15 mouse cellular contexts compared by ENCODE assay signal in the genomic region with DNA sequence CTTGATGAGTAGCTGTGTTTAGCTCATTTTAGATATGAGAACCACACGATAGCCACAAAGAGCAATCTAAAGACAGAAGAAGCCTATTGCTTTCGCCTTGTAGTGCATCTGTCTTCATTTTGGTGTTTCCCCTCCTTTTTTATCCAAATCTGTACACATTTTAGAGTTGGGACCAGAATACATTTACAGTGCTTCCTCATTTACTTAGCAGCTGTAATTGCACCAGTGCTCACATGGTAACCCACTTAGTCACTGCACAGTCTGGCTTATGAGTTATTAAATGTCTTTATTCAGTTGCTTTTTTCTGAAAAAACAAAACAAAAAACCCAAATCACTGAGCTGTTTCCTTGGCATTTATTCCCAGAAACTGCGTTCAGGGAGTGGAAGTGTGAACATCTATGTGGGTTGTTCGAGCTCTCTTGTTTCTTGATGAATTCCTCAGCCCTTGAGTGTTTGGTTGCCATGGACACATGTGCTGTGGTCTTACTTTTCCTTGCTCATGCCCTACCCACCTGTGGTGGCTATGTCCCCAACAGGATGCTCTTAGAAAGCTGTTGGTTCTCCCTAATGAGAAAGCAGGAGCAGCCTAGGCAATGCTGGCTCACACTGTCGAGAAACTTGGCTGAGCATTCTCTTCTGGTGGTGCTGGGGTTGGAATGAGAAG. TPM values are rescaled to one million over a fixed set of nuclear protein-coding genes. Genes with fewer than 3 reads are reported as not detected.
DNase-seq lines count a peak whose midpoint lies in the region; ATAC-seq and TF ChIP-seq lines count a peak whose summit lies in the region.
"Had no signal": no experiment of that assay in that cellular context is flagged by ENCODE, and none has a peak within 500 bp of the region (broad histone marks: within the 10 kb centered on the region; RNA-seq: fewer than 3 reads in every experiment).

No protein-coding gene starts in this region.

- H3K27me3 ChIP-seq in midbrain, postnatal 0 days (ENCODE audit: insufficient read depth, low read length), result no peaks in the 10 kb centered on the region
- H3K27me3 ChIP-seq in midbrain, embryonic 14.5 days (ENCODE audit: control insufficient read depth, insufficient read depth, low read length), result no peaks in the 10 kb centered on the region
- no peaks in the 10 kb centered on the region for H3K27me3 ChIP-seq in splenic B cell, adult 2 months (ENCODE audit: control insufficient read depth, insufficient read depth, low read length, poor library complexity, severe bottlenecking)
- H3K27me3 ChIP-seq: limb, embryonic 15.5 days had no signal

- peak overlapping the region; percentile 75 for H3K27ac ChIP-seq in gastrocnemius, adult 2 months
- no peak overlapping the region for H3K27ac ChIP-seq in midbrain, postnatal 0 days (ENCODE audit: low read depth, low read length)
- no peak overlapping the region for H3K27ac ChIP-seq in midbrain, embryonic 14.5 days (replicated peaks; ENCODE audit: low read depth, low read length)
- H3K27ac ChIP-seq: forebrain, embryonic 10.5 days; limb, embryonic 15.5 days had no signal

- 0 out of 2 replicates have a peak, but pooled peaks cover 2% of the 10 kb centered on the region for H3K4me1 ChIP-seq in midbrain, postnatal 0 days (ENCODE audit: insufficient read depth, low read length)
- H3K4me1 ChIP-seq in midbrain, embryonic 14.5 days (ENCODE audit: control insufficient read depth, insufficient read depth, low read length), result no peaks in the 10 kb centered on the region
- H3K4me1 ChIP-seq: forebrain, embryonic 10.5 days; limb, embryonic 15.5 days had no signal

- H3K36me3 ChIP-seq in midbrain, postnatal 0 days (ENCODE audit: insufficient read depth, low read length), result no peaks in the 10 kb centered on the region
- H3K36me3 ChIP-seq in midbrain, embryonic 14.5 days (ENCODE audit: control insufficient read depth, insufficient read depth, low read length), result no peaks in the 10 kb centered on the region
- H3K36me3 ChIP-seq in splenic B cell, adult 2 months (ENCODE audit: control insufficient read depth, insufficient read depth, low read length, poor library complexity, severe bottlenecking), result peaks cover 5% of the 10 kb centered on the region; the same call in 1 of the 2 replicates

- H3K4me3 ChIP-seq in gastrocnemius, adult 2 months, result no peak overlapping the region
- H3K4me3 ChIP-seq in midbrain, postnatal 0 days (ENCODE audit: low read depth, low read length), result no peak overlapping the region
- no peak overlapping the region for H3K4me3 ChIP-seq in midbrain, embryonic 14.5 days (replicated peaks; ENCODE audit: low read depth, low read length)
- H3K4me3 ChIP-seq: forebrain, embryonic 10.5 days; limb, embryonic 15.5 days had no signal

- no peak for TF ChIP-seq CTCF in gastrocnemius, adult 2 months (IDR thresholded peaks at IDR 0.05)
- TF ChIP-seq CTCF in midbrain, postnatal 0 days (IDR thresholded peaks at IDR 0.05), result no peak

- H3K9me3 ChIP-seq in midbrain, postnatal 0 days (ENCODE audit: low read length), result no peaks in the 10 kb centered on the region
- no peaks in the 10 kb centered on the region for H3K9me3 ChIP-seq in midbrain, embryonic 14.5 days (ENCODE audit: control insufficient read depth, low read length)
- H3K9me3 ChIP-seq: forebrain, embryonic 10.5 days; limb, embryonic 15.5 days had no signal

- no peak for DNase-seq in gastrocnemius, adult 2 months
- no peak for DNase-seq in gastrocnemius, adult 8-10 months (ENCODE audit: low spot score in 2 of 2)
- DNase-seq in midbrain, postnatal 0 days (ENCODE audit: low spot score), result peak; percentile 23
- no peak for DNase-seq in midbrain, embryonic 14.5 days
- peak; percentile 66 to 72 for DNase-seq in frontal cortex, postnatal 36 days (ENCODE audit: low spot score in 2 of 2)
- DNase-seq in splenic B cell, adult 2 months (ENCODE audit: low read depth, low spot score), result peak; percentile 58
- DNase-seq in neural tube, embryonic 10.5 days (ENCODE audit: extremely low spot score, low spot score), result no peak
- no peak for DNase-seq in lung, postnatal 36 days
- DNase-seq: adrenal gland, adult 2 months; heart, postnatal 10 days; lung, postnatal 10 days had no signal

- intact Hi-C loops in gastrocnemius, adult 2 months (cut with DNase I), result loop anchor here (10.0 kb wide), 1 partner anchor 249 kb away; no protein-coding TSS in a partner anchor

- H3K9ac ChIP-seq in midbrain, postnatal 0 days (replicated peaks; ENCODE audit: low read length, poor library complexity, severe bottlenecking), result no peak overlapping the region
- no peak overlapping the region for H3K9ac ChIP-seq in midbrain, embryonic 14.5 days (replicated peaks; ENCODE audit: low read length)
- H3K9ac ChIP-seq: limb, embryonic 15.5 days had no signal

- 69% methylated on average over 5 of the region's 5 CpGs for WGBS in midbrain, postnatal 0 days
- 81% methylated on average over 5 of the region's 5 CpGs for WGBS in midbrain, embryonic 14.5 days

- ATAC-seq in midbrain, postnatal 0 days (ENCODE audit: low FRiP score), result no peak
- ATAC-seq in midbrain, embryonic 14.5 days (ENCODE audit: low FRiP score, low TSS enrichment), result no peak
- ATAC-seq: intestine, embryonic 16.5 days; midbrain, embryonic 16.5 days had no signal

- H3K4me2 ChIP-seq in midbrain, postnatal 0 days (ENCODE audit: low read depth, low read length, poor library complexity, severe bottlenecking), result no peak overlapping the region
- no peak overlapping the region for H3K4me2 ChIP-seq in midbrain, embryonic 14.5 days (ENCODE audit: low read length)
- H3K4me2 ChIP-seq: limb, embryonic 15.5 days had no signal

RNA-seq across cellular contexts. Expression of a gene that starts 24.8 kb away (rescaled TPM):
- total RNA-seq in gastrocnemius, adult 2 months (2021), result 10 to 100 TPM; 31.5 to 41.1 TPM
- total RNA-seq in gastrocnemius, adult 8-10 months (2022), result 10 to 100 TPM; 34.3 to 48.3 (median 40.6) TPM
- total RNA-seq in midbrain, postnatal 0 days (2014; rRNA removed), result 19.6 and 27.5 TPM in 2 replicates
- polyA plus RNA-seq in midbrain, postnatal 0 days (2015; fragmentation: Nextera tagmentation; extraction: Ambion mirVana), result 7.9 and 8.0 TPM in 2 replicates
- polyA plus RNA-seq in midbrain, embryonic 14.5 days (2014; fragmentation: Nextera tagmentation; extraction: Ambion mirVana), result 11.8 and 16.4 TPM in 2 replicates

RNA-seq across cellular contexts. Expression of a gene that starts 26.3 kb away (rescaled TPM):
- total RNA-seq in gastrocnemius, adult 2 months (2021), result 10 to 100 TPM; 19.8 to 22.9 TPM
- total RNA-seq in gastrocnemius, adult 8-10 months (2022), result 10 to 100 TPM; 15.8 to 25.1 (median 19.2) TPM
- total RNA-seq in midbrain, postnatal 0 days (2014; rRNA removed), result 41.7 and 59.8 TPM in 2 replicates
- polyA plus RNA-seq in midbrain, postnatal 0 days (2015; fragmentation: Nextera tagmentation; extraction: Ambion mirVana), result 35.1 and 35.4 TPM in 2 replicates
- polyA plus RNA-seq in midbrain, embryonic 14.5 days (2014; fragmentation: Nextera tagmentation; extraction: Ambion mirVana), result 50.4 and 57.0 TPM in 2 replicates

Comparison
In these comparisons a context has a peak if more than half of its experiments do, and no peak if none do; other contexts are left out.
1. DNase-seq: peak in midbrain, postnatal 0 days (single experiment), frontal cortex, postnatal 36 days (2 of 2) and splenic B cell, adult 2 months (single experiment); none in gastrocnemius, adult 2 months (single experiment), gastrocnemius, adult 8-10 months (0 of 2), midbrain, embryonic 14.5 days (single experiment), neural tube, embryonic 10.5 days (single experiment) and lung, postnatal 36 days (single experiment).